Mouse (Mus musculus) cerebellum, adult 2 months (tissue): ENCODE data around the gene Sycp2l. TPM values are rescaled to one million over a fixed set of nuclear protein-coding genes. Genes with fewer than 3 reads are reported as not detected.

Source experiments
- DNase-seq, 2 experiments: peaks; one replicate each; pipeline ENCODE4 v3.0.0; 2021
- H3K27ac ChIP-seq: fragments of 200-500 bp; 2 replicates; pipeline ENCODE4 v1.5.1; 2012; ENCODE audit warnings: low read length, control low read depth, inconsistent platforms; ENCODE audit not compliant: insufficient read depth
- H3K27me3 ChIP-seq: fragments of 200-500 bp; 2 replicates; pipeline ENCODE4 v1.6.1; 2012; ENCODE audit warnings: inconsistent platforms, mild to moderate bottlenecking, low read length, moderate library complexity; ENCODE audit not compliant: control insufficient read depth, insufficient read depth
- H3K4me1 ChIP-seq: fragments of 200-500 bp; 2 replicates; pipeline ENCODE4 v1.6.1; 2011; ENCODE audit warnings: low read length; ENCODE audit not compliant: control insufficient read depth, insufficient read depth
- H3K4me3 ChIP-seq: fragments of 200-500 bp; replicated peaks from 2 replicates; pipeline ENCODE3; 2011; ENCODE audit warnings: mild to moderate bottlenecking, low read depth, low read length, control low read depth; ENCODE audit not compliant: insufficient read depth
- CTCF ChIP-seq: fragments of 200-500 bp; IDR thresholded peaks from 2 replicates; pipeline ENCODE4 v1.5.1; 2011; ENCODE audit warnings: low read depth, mild to moderate bottlenecking, control low read depth, low read length, moderate library complexity, borderline replicate concordance; ENCODE audit not compliant: insufficient read depth
- POLR2A ChIP-seq: fragments of 200-500 bp; IDR thresholded peaks from 2 replicates; pipeline ENCODE4 v1.6.1; 2011; ENCODE audit warnings: low read length, control low read depth, borderline replicate concordance; ENCODE audit not compliant: insufficient read depth
- WGBS: fragments of 180-500 bp; shearing (Covaris S2); methylation state at CpG from one replicate; pipeline ENCODE4 v1.1.7; 2018; 5-methylcytosine and 5-hydroxymethylcytosine counted together
- polyA plus RNA-seq: library from polyadenylated mRNA; depleted of rRNA; stranded (reverse); fragments of >200 nt; gene quantifications from 2 replicates; pipeline ENCODE4 v1.2.3, GENCODE M21; 2012; rRNA removed

The Sycp2l gene
- polyA plus RNA-seq, 1 experiment, result 0.18 TPM

DNA sequence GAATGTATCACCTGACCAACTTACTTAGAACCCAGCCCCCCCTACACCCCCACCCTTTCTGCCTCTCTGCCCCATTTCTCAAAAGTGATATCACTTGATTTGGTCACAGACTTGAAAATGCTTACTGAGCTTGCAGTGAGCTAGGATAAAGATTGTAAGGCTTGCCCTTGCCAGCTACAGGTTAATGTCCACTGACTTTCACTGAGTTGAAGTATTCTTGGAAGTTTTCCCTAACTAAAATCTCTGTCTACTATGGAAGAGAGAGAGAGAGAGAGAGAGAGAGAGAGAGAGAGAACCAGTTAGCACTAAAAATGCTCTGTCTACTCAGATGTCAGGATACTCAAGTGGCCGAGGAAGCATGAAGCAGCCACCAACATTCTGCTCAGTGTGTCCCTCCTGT, 104.9 kb downstream of the Sycp2l start:
- H3K27ac ChIP-seq, result no peak overlapping the region
- DNase-seq, result no peak
- H3K27me3 ChIP-seq, result no peaks in the 10 kb centered on the region
- TF ChIP-seq CTCF (no peak), POLR2A (no peak)
- WGBS, result 30% methylated on average over 1 of the region's 1 CpGs
- H3K4me1 ChIP-seq, result no peaks in the 10 kb centered on the region
- H3K4me3 ChIP-seq, result no peak overlapping the region

- peak; percentile 15 to 35 for DNase-seq
- H3K27ac ChIP-seq, result no peak overlapping the region
- no peaks in the 10 kb centered on the region for H3K27me3 ChIP-seq
- peak overlapping the region; percentile 44 for H3K4me3 ChIP-seq
- no peak for TF ChIP-seq POLR2A
- TF ChIP-seq CTCF, result no peak
- 2% methylated on average over 39 of the region's 39 CpGs for WGBS
- H3K4me1 ChIP-seq, result no peaks in the 10 kb centered on the region
These were observed 105.7 kb downstream of the Sycp2l start for GRCm38 (mm10) chr13:41219687-41220303.

DNA sequence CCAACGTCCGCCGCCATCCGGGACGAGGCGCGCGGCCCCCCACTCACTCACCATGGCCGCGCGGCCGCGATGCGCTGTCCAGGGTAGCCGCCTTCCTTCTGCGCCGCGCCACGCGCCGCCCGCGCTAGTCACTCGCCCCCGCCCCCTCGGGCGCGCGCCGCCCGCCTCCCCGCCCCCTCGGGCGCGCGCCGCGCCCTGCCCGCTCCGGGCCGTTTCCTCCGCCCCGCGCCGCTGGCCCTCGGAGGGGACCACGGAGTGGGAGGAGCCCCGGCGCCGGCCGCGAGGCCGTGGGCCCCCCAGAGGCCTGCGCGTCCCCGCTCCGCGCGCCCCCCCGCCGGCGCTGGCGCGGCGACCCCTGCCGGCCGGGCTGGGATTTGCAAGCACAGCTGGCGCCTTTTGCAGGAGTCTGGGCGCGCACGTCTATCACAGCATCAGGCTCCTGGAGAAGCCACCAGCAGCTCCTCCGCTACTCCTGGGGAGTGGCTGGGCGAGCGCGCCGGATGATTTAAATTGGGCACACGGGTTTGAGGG, 106.3 kb downstream of the Sycp2l start, which contains the start of gene Elovl2:
Gene Elovl2 (minus strand): TSS at position 102 of the 531 bp plus-strand sequence.
- Histone ChIP-seq H3K27ac (no peak within 1 kb of the TSS), H3K4me3 (peak within 1 kb of the TSS; percentile 44), H3K27me3 (no peaks in the 10 kb centered on the region), H3K4me1 (no peaks in the 10 kb centered on the region)
- 2% methylated on average over 59 of the region's 77 CpGs for WGBS
- DNase-seq, result peak; percentile 45 to 50
- TF ChIP-seq POLR2A (no peak), CTCF (peak; percentile 25; the same call in 1 of the 2 replicates)

Other genes starting within 250 kb of the Sycp2l start
- 55.1 and 57.4 TPM in 2 replicates for gene Pak1ip1, start 113.3 kb upstream of the Sycp2l start, polyA plus RNA-seq
- gene Tmem14c, start 98.0 kb upstream of the Sycp2l start, polyA plus RNA-seq, result 61.7 and 62.7 TPM in 2 replicates
- 0.43 and 0.65 TPM in 2 replicates for gene Mak, start 34.6 kb upstream of the Sycp2l start, polyA plus RNA-seq
- gene Gcm2, start 3.3 kb upstream of the Sycp2l start, polyA plus RNA-seq, result not detected in 2 replicates
- 18.5 and 20.0 TPM in 2 replicates for gene Elovl2, start 106.1 kb downstream of the Sycp2l start, polyA plus RNA-seq
- gene Smim13, start 135.5 kb downstream of the Sycp2l start, polyA plus RNA-seq, result 70.5 and 76.2 TPM in 2 replicates
- not detected in 2 replicates for gene Gm17364, start 159.7 kb downstream of the Sycp2l start, polyA plus RNA-seq